Mouse (Mus musculus) midbrain, embryonic 12.5 days (tissue): ENCODE measurements around the gene Chd2. TPM values are rescaled to one million over a fixed set of nuclear protein-coding genes. Genes with fewer than 3 reads are reported as not detected.

ENCODE experiments used
- ATAC-seq: fragments of 200-750 bp; cut with Nextera tagmentation; 2 replicates; pipeline ENCODE4 v1.8.0; 2017; ENCODE audit warnings: low read depth, moderate TSS enrichment, moderate library complexity; ENCODE audit not compliant: low FRiP score
- H3K27ac ChIP-seq: fragments of 300-500 bp; sonication (generic); replicated peaks from 2 replicates; pipeline ENCODE4 v1.5.1; 2016; ENCODE audit warnings: mild to moderate bottlenecking
- H3K27me3 ChIP-seq: fragments of 300-500 bp; sonication (generic); 2 replicates; pipeline ENCODE4 v1.6.1; 2016; ENCODE audit warnings: mild to moderate bottlenecking
- H3K36me3 ChIP-seq: fragments of 300-500 bp; sonication (generic); 2 replicates; pipeline ENCODE4 v1.6.1; 2016
- H3K4me1 ChIP-seq: fragments of 300-500 bp; sonication (generic); 2 replicates; pipeline ENCODE4 v1.6.1; 2016
- H3K4me2 ChIP-seq: fragments of 300-500 bp; sonication (generic); replicated peaks from 2 replicates; pipeline ENCODE4 v1.6.1; 2016; ENCODE audit warnings: mild to moderate bottlenecking, moderate library complexity
- H3K4me3 ChIP-seq: fragments of 300-500 bp; sonication (generic); 2 replicates; pipeline ENCODE4 v1.5.1; 2016; ENCODE audit warnings: mild to moderate bottlenecking
- H3K9ac ChIP-seq: fragments of 300-500 bp; sonication (generic); replicated peaks from 2 replicates; pipeline ENCODE4 v1.6.1; 2016; ENCODE audit warnings: mild to moderate bottlenecking, moderate library complexity
- H3K9me3 ChIP-seq: fragments of 300-500 bp; sonication (generic); 2 replicates; pipeline ENCODE4 v1.6.1; 2016; ENCODE audit warnings: mild to moderate bottlenecking
- WGBS: fragments of 180-500 bp; shearing (Covaris S2); methylation state at CpG from one replicate; pipeline ENCODE4 v1.1.7; 2016; 5-methylcytosine and 5-hydroxymethylcytosine counted together
- polyA plus RNA-seq: library from polyadenylated mRNA; unstranded; fragments of >200 nt; fragmentation: Nextera tagmentation; extraction: Ambion mirVana; gene quantifications from 2 replicates; pipeline ENCODE4 v1.2.1, GENCODE M21; 2016

Gene Chd2
- polyA plus RNA-seq, 1 experiment from 2014 or later = 54.8 TPM

DNA sequence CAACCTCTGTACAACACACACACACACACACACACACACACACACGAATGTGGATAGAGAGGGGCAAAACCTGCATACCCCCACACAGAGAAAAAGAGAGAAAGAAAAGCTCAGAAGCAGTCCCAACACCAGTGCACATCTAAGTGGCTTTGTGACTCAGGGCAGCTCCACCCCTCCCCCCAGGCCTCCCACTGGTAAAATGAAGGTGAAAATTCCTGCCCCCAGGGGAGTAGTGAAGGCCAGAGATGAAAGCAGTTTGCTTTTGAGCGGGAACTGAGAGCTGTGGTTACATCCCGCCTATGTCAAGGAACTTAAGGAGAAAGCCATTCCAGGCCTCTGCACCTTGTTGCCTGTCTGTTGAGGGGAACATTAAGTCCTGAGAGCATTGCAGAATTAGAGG, 138.1 kb downstream of the Chd2 start:
- peaks cover 52% of the 10 kb centered on the region for H3K36me3 ChIP-seq
- no peak for ATAC-seq
- no peaks in the 10 kb centered on the region for H3K9me3 ChIP-seq
- WGBS = 59% methylated on average over 3 of the region's 3 CpGs
- no peak overlapping the region for H3K4me2 ChIP-seq
- H3K4me3 ChIP-seq = no peak overlapping the region
- 0 out of 2 replicates have a peak overlapping the region, but pooled peaks have one; percentile 66 for H3K27ac ChIP-seq
- H3K4me1 ChIP-seq = peaks cover 47% of the 10 kb centered on the region
- no peaks in the 10 kb centered on the region for H3K27me3 ChIP-seq
- no peak overlapping the region for H3K9ac ChIP-seq

- ATAC-seq = no peak
- WGBS = 59% methylated on average over 1 of the region's 1 CpGs
- peaks cover 44% of the 10 kb centered on the region for H3K36me3 ChIP-seq
- H3K4me1 ChIP-seq = peaks cover 56% of the 10 kb centered on the region
- peak overlapping the region; percentile 66 for H3K27ac ChIP-seq
- H3K4me2 ChIP-seq = no peak overlapping the region
- no peak overlapping the region for H3K9ac ChIP-seq
- no peak overlapping the region for H3K4me3 ChIP-seq
- no peaks in the 10 kb centered on the region for H3K9me3 ChIP-seq
- H3K27me3 ChIP-seq = no peaks in the 10 kb centered on the region
These were observed 139.0 kb downstream of the Chd2 start for GRCm38 (mm10) chr7:73402671-73403070.

DNA sequence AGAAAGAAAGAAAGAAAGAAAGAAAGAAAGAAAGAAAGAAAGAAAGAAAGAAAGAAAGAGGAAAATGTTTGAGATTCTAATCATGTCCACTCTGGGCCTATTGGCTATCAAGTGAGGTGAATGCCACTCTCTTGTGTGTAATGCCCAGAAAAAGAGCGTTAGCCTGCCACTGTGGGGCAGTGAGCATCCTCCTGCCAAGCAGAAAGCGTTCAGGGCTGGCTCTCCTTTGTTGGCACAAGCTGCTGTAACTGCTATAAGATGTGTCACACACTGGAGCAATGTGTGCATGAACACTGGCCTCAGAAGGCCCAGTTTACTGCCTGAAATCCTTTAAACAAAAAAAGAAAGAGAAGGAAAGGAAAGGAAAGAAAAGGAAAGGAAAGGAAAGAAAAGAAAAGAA, 139.5 kb downstream of the Chd2 start:
- Histone ChIP-seq H3K4me1 (peaks cover 62% of the 10 kb centered on the region), H3K27me3 (no peaks in the 10 kb centered on the region), H3K36me3 (peaks cover 43% of the 10 kb centered on the region), H3K9ac (no peak overlapping the region), H3K4me2 (no peak overlapping the region), H3K9me3 (no peaks in the 10 kb centered on the region), H3K4me3 (no peak overlapping the region), H3K27ac (no peak overlapping the region)
- ATAC-seq = no peak
- WGBS = 37% methylated on average over 2 of the region's 2 CpGs

DNA sequence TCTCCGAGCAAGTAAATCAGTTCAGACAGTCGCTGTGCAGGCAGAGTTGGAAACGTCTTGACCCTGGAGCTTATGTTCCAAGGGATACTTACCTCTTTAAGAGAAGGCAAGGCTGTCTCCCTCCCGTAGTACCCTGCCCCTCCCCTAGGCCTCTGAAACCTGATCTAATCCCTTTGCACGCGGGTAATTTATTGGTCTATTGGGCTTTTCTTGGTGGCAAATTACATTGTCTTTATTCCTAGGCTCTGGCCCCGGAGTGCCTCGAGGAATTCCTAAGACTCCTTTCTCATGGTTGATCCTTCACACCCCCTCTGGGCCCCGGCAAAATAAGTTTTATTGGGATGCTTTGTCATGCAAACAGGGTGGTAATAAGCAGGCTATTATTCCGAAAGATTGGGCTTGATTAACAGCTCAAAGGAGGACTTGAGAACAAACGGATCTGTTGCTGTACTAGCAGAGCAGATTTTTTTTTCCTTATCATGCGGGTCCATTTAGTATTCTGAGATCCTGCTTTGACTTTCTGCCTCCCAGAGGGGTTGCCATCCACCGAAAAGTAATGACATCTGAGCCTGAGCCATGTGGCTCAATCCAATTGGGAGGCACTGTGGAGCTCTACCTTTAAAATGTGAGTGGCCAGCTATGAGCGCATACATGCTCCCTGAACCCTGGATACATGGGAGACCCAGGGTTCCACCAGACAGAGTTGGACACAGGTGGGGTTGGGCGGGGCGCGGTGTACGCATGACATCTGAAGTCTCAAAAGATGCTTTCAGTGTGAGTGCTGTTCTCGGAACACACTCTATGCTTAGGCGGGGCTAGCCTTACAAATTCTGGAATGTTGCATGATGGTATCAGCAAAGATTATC, 141.3 kb downstream of the Chd2 start:
- H3K36me3 ChIP-seq = peaks cover 25% of the 10 kb centered on the region
- H3K27ac ChIP-seq = peak overlapping the region; percentile 91
- H3K4me3 ChIP-seq = peak overlapping the region; percentile 30
- no peaks in the 10 kb centered on the region for H3K9me3 ChIP-seq
- WGBS = 7% methylated on average over 20 of the region's 20 CpGs
- H3K9ac ChIP-seq = peak overlapping the region; percentile 55
- peak overlapping the region; percentile 86 for H3K4me2 ChIP-seq
- H3K4me1 ChIP-seq = peaks cover 80% of the 10 kb centered on the region
- no peaks in the 10 kb centered on the region for H3K27me3 ChIP-seq
- ATAC-seq = peak; percentile 83

- WGBS = 2% methylated on average over 19 of the region's 19 CpGs
- Histone ChIP-seq H3K36me3 (peaks cover 23% of the 10 kb centered on the region), H3K27ac (peak overlapping the region; percentile 91), H3K9me3 (no peaks in the 10 kb centered on the region), H3K4me2 (peak overlapping the region; percentile 86), H3K4me1 (peaks cover 87% of the 10 kb centered on the region), H3K4me3 (peak overlapping the region; percentile 30), H3K9ac (peak overlapping the region; percentile 55), H3K27me3 (no peaks in the 10 kb centered on the region)
- peak; percentile 72 for ATAC-seq
These were observed 142.1 kb downstream of the Chd2 start for GRCm38 (mm10) chr7:73399501-73400044.

GRCm38 (mm10) chr7:73398806-73399442, 142.7 kb downstream of the Chd2 start:
- WGBS = 4% methylated on average over 19 of the region's 19 CpGs
- H3K27ac ChIP-seq = peak overlapping the region; percentile 91
- peak overlapping the region; percentile 30 for H3K4me3 ChIP-seq
- H3K4me2 ChIP-seq = peak overlapping the region; percentile 86
- ATAC-seq = no peak
- H3K9me3 ChIP-seq = no peaks in the 10 kb centered on the region
- peak overlapping the region; percentile 55 for H3K9ac ChIP-seq
- H3K4me1 ChIP-seq = peaks cover 92% of the 10 kb centered on the region
- peaks cover 20% of the 10 kb centered on the region for H3K36me3 ChIP-seq
- H3K27me3 ChIP-seq = no peaks in the 10 kb centered on the region

- Histone ChIP-seq H3K27me3 (no peaks in the 10 kb centered on the region), H3K27ac (peak overlapping the region; percentile 91), H3K9me3 (no peaks in the 10 kb centered on the region), H3K4me1 (peaks cover 93% of the 10 kb centered on the region), H3K9ac (peak overlapping the region; percentile 55), H3K4me3 (peak overlapping the region; percentile 30), H3K4me2 (peak overlapping the region; percentile 86), H3K36me3 (peaks cover 19% of the 10 kb centered on the region)
- ATAC-seq = peak; percentile 39; the same call in 1 of the 2 replicates
- 4% methylated on average over 11 of the region's 11 CpGs for WGBS
These were observed 143.3 kb downstream of the Chd2 start for GRCm38 (mm10) chr7:73398319-73398718.

GRCm38 (mm10) chr7:73394013-73394409, 147.6 kb downstream of the Chd2 start:
- 46% methylated on average over 4 of the region's 4 CpGs for WGBS

GRCm38 (mm10) chr7:73393307-73394012, 148.2 kb downstream of the Chd2 start:
- no peaks in the 10 kb centered on the region for H3K9me3 ChIP-seq

More at GRCm38 (mm10) chr7:73394013-73394409, 147.6 kb downstream of the Chd2 start:
- peak overlapping the region; percentile 86 for H3K4me2 ChIP-seq
- H3K9me3 ChIP-seq = no peaks in the 10 kb centered on the region
- ATAC-seq = no peak
- peak overlapping the region; percentile 97 for H3K9ac ChIP-seq
- peak overlapping the region; percentile 62 for H3K4me3 ChIP-seq
- H3K27me3 ChIP-seq = no peaks in the 10 kb centered on the region; the same call in 1 of the 2 replicates
- H3K36me3 ChIP-seq = peaks cover 14% of the 10 kb centered on the region
- peak overlapping the region; percentile 87 for H3K27ac ChIP-seq
- peaks cover 88% of the 10 kb centered on the region for H3K4me1 ChIP-seq

DNA sequence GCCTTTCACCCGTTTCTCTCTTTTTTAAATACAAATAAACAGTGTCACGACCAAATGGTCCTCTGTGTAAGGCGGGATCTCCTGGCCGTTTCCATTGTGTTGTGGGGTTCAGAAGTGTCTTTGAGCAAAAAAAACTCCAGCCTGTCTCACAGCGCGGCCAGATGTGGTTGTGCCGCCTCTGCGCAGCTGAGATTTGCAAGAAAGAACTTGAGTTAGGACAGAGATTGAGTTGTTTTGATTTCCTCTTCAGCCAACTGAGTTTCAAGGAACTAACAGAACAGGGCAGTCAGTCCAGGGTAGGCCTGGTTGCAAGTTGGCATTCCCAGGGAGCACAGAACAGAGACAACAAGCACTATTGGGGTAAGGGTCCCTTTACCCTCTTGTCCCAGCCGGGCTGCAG, 149.3 kb downstream of the Chd2 start:
- no peaks in the 10 kb centered on the region for H3K9me3 ChIP-seq
- H3K4me1 ChIP-seq = peaks cover 77% of the 10 kb centered on the region
- H3K4me2 ChIP-seq = peak overlapping the region; percentile 86
- no peak for ATAC-seq
- under 1% methylated on average over 9 of the region's 9 CpGs for WGBS
- peaks cover 23% of the 10 kb centered on the region for H3K36me3 ChIP-seq
- peak overlapping the region; percentile 87 for H3K27ac ChIP-seq
- peak overlapping the region; percentile 62 for H3K4me3 ChIP-seq
- peak overlapping the region; percentile 97 for H3K9ac ChIP-seq
- H3K27me3 ChIP-seq = no peaks in the 10 kb centered on the region; the same call in 1 of the 2 replicates

More at GRCm38 (mm10) chr7:73393307-73394012, 148.2 kb downstream of the Chd2 start:
- Histone ChIP-seq H3K4me2 (peak overlapping the region; percentile 86), H3K4me1 (peaks cover 87% of the 10 kb centered on the region), H3K36me3 (peaks cover 19% of the 10 kb centered on the region), H3K27ac (peak overlapping the region; percentile 87), H3K27me3 (no peaks in the 10 kb centered on the region; the same call in 1 of the 2 replicates), H3K4me3 (peak overlapping the region; percentile 62), H3K9ac (peak overlapping the region; percentile 97)
- no peak for ATAC-seq
- WGBS = 35% methylated on average over 9 of the region's 9 CpGs

GRCm38 (mm10) chr7:73391518-73392321, 149.9 kb downstream of the Chd2 start:
- WGBS = under 1% methylated on average over 39 of the region's 39 CpGs
- Histone ChIP-seq H3K36me3 (peaks cover 22% of the 10 kb centered on the region), H3K4me2 (peak overlapping the region; percentile 86), H3K27ac (peak overlapping the region; percentile 87), H3K9ac (peak overlapping the region; percentile 97), H3K4me1 (peaks cover 77% of the 10 kb centered on the region), H3K9me3 (no peaks in the 10 kb centered on the region), H3K4me3 (peak overlapping the region; percentile 62), H3K27me3 (no peaks in the 10 kb centered on the region; the same call in 1 of the 2 replicates)
- ATAC-seq = no peak
